Mouse (Mus musculus) liver, embryonic 15.5 days (tissue): ENCODE measurements around the gene Uvrag. TPM values are rescaled to one million over a fixed set of nuclear protein-coding genes. Genes with fewer than 3 reads are reported as not detected.

ENCODE experiments used
- ATAC-seq: fragments of 200-750 bp; cut with Nextera tagmentation; 2 replicates; pipeline ENCODE4 v1.8.0; 2017; ENCODE audit warnings: moderate number of reproducible peaks, mild to moderate bottlenecking, moderate library complexity; ENCODE audit not compliant: insufficient read depth
- H3K27ac ChIP-seq: fragments of 300-500 bp; sonication (generic); replicated peaks from 2 replicates; pipeline ENCODE4 v1.5.1; 2015; ENCODE audit warnings: mild to moderate bottlenecking, inconsistent platforms
- H3K27me3 ChIP-seq: fragments of 300-500 bp; sonication (generic); 2 replicates; pipeline ENCODE4 v1.6.1; 2015; ENCODE audit warnings: mild to moderate bottlenecking, inconsistent platforms
- H3K36me3 ChIP-seq: fragments of 300-500 bp; sonication (generic); replicated peaks from 2 replicates; pipeline ENCODE4 v1.6.1; 2015; ENCODE audit warnings: moderate library complexity, mild to moderate bottlenecking, inconsistent platforms
- H3K4me1 ChIP-seq: fragments of 300-500 bp; sonication (generic); replicated peaks from 2 replicates; pipeline ENCODE4 v1.6.1; 2015; ENCODE audit warnings: inconsistent platforms
- H3K4me2 ChIP-seq: fragments of 300-500 bp; sonication (generic); 2 replicates; pipeline ENCODE4 v1.6.1; 2015; ENCODE audit warnings: moderate library complexity, mild to moderate bottlenecking, inconsistent platforms
- H3K4me3 ChIP-seq: fragments of 300-500 bp; sonication (generic); replicated peaks from 2 replicates; pipeline ENCODE4 v1.5.1; 2015; ENCODE audit warnings: mild to moderate bottlenecking, inconsistent platforms
- H3K9ac ChIP-seq: fragments of 300-500 bp; sonication (generic); 2 replicates; pipeline ENCODE4 v1.6.1; 2015; ENCODE audit warnings: moderate library complexity, mild to moderate bottlenecking, inconsistent platforms
- H3K9me3 ChIP-seq: fragments of 300-500 bp; sonication (generic); replicated peaks from 2 replicates; pipeline ENCODE4 v1.6.1; 2016; ENCODE audit warnings: inconsistent platforms
- WGBS: fragments of 180-500 bp; shearing (Covaris S2); methylation state at CpG from one replicate; pipeline ENCODE4 v1.1.7; 2015; ENCODE audit warnings: mixed read lengths; ENCODE audit not compliant: insufficient replicate concordance; 5-methylcytosine and 5-hydroxymethylcytosine counted together
- polyA plus RNA-seq: library from polyadenylated mRNA; unstranded; fragments of >200 nt; fragmentation: Nextera tagmentation; extraction: Ambion mirVana; gene quantifications from 2 replicates; pipeline ENCODE4 v1.2.1, GENCODE M21; 2015

The Uvrag gene
- polyA plus RNA-seq, 1 experiment from 2014 or later, result 8.3 TPM

GRCm38 (mm10) chr7:99164873-99165410, 24.0 kb upstream of the Uvrag start:
- Histone ChIP-seq H3K4me1 (peaks cover 65% of the 10 kb centered on the region), H3K4me2 (no peak overlapping the region), H3K27me3 (no peaks in the 10 kb centered on the region), H3K9me3 (no peaks in the 10 kb centered on the region), H3K27ac (0 out of 2 replicates have a peak overlapping the region, but pooled peaks have one; percentile 10), H3K9ac (no peak overlapping the region), H3K4me3 (no peak overlapping the region), H3K36me3 (peaks cover 17% of the 10 kb centered on the region)
- WGBS, result 72% methylated on average over 7 of the region's 7 CpGs
- no peak for ATAC-seq

- Histone ChIP-seq H3K9ac (no peak overlapping the region), H3K27ac (no peak overlapping the region)
- 71% methylated on average over 7 of the region's 7 CpGs for WGBS
Measured at GRCm38 (mm10) chr7:99162462-99162861, 21.5 kb upstream of the Uvrag start.

GRCm38 (mm10) chr7:99161961-99162360, 21.0 kb upstream of the Uvrag start:
- no peak overlapping the region for H3K4me2 ChIP-seq
- ATAC-seq, result no peak
- H3K27me3 ChIP-seq, result no peaks in the 10 kb centered on the region
- WGBS, result 75% methylated on average over 11 of the region's 11 CpGs
- H3K4me1 ChIP-seq, result peaks cover 65% of the 10 kb centered on the region
- peaks cover 28% of the 10 kb centered on the region for H3K36me3 ChIP-seq
- no peaks in the 10 kb centered on the region for H3K9me3 ChIP-seq
- 0 out of 2 replicates have a peak overlapping the region, but pooled peaks have one; percentile 7 for H3K27ac ChIP-seq
- H3K9ac ChIP-seq, result no peak overlapping the region
- no peak overlapping the region for H3K4me3 ChIP-seq

More at GRCm38 (mm10) chr7:99162462-99162861, 21.5 kb upstream of the Uvrag start:
- H3K4me1 ChIP-seq, result peaks cover 65% of the 10 kb centered on the region
- H3K36me3 ChIP-seq, result peaks cover 23% of the 10 kb centered on the region
- H3K9me3 ChIP-seq, result no peaks in the 10 kb centered on the region
- no peaks in the 10 kb centered on the region for H3K27me3 ChIP-seq
- ATAC-seq, result no peak
- H3K4me3 ChIP-seq, result no peak overlapping the region
- no peak overlapping the region for H3K4me2 ChIP-seq

GRCm38 (mm10) chr7:99161529-99161928, 20.6 kb upstream of the Uvrag start:
- H3K9me3 ChIP-seq, result no peaks in the 10 kb centered on the region
- H3K27me3 ChIP-seq, result no peaks in the 10 kb centered on the region
- 0 out of 2 replicates have a peak overlapping the region, but pooled peaks have one; percentile 7 for H3K27ac ChIP-seq

GRCm38 (mm10) chr7:99160995-99161394, 20.1 kb upstream of the Uvrag start:
- H3K4me1 ChIP-seq, result peaks cover 68% of the 10 kb centered on the region
- no peak overlapping the region for H3K9ac ChIP-seq
- no peak overlapping the region for H3K27ac ChIP-seq
- H3K27me3 ChIP-seq, result no peaks in the 10 kb centered on the region
- no peaks in the 10 kb centered on the region for H3K9me3 ChIP-seq
- H3K36me3 ChIP-seq, result peaks cover 31% of the 10 kb centered on the region; the same call in 1 of the 2 replicates
- no peak overlapping the region for H3K4me2 ChIP-seq
- no peak overlapping the region for H3K4me3 ChIP-seq
- ATAC-seq, result no peak
- 64% methylated on average over 7 of the region's 7 CpGs for WGBS

More at GRCm38 (mm10) chr7:99161529-99161928, 20.6 kb upstream of the Uvrag start:
- Histone ChIP-seq H3K36me3 (peaks cover 31% of the 10 kb centered on the region; the same call in 1 of the 2 replicates), H3K4me1 (peaks cover 66% of the 10 kb centered on the region), H3K9ac (no peak overlapping the region), H3K4me3 (no peak overlapping the region), H3K4me2 (no peak overlapping the region)
- 46% methylated on average over 4 of the region's 4 CpGs for WGBS
- ATAC-seq, result peak; percentile 71

GRCm38 (mm10) chr7:99159446-99159845, 18.5 kb upstream of the Uvrag start:
- ATAC-seq, result no peak
- Histone ChIP-seq H3K4me2 (no peak overlapping the region), H3K4me3 (no peak overlapping the region), H3K27ac (no peak overlapping the region), H3K9ac (no peak overlapping the region), H3K36me3 (peaks cover 26% of the 10 kb centered on the region; the same call in 1 of the 2 replicates), H3K9me3 (no peaks in the 10 kb centered on the region), H3K27me3 (no peaks in the 10 kb centered on the region), H3K4me1 (peaks cover 74% of the 10 kb centered on the region)
- 68% methylated on average over 2 of the region's 2 CpGs for WGBS

- H3K9me3 ChIP-seq, result no peaks in the 10 kb centered on the region
Measured at GRCm38 (mm10) chr7:99158904-99159303, 18.0 kb upstream of the Uvrag start.

GRCm38 (mm10) chr7:99158011-99158410, 17.1 kb upstream of the Uvrag start:
- Histone ChIP-seq H3K4me1 (peaks cover 72% of the 10 kb centered on the region), H3K9me3 (no peaks in the 10 kb centered on the region), H3K4me2 (no peak overlapping the region), H3K27me3 (no peaks in the 10 kb centered on the region), H3K36me3 (0 out of 2 replicates have a peak, but pooled peaks cover 18% of the 10 kb centered on the region), H3K4me3 (no peak overlapping the region), H3K27ac (no peak overlapping the region), H3K9ac (no peak overlapping the region)
- no peak for ATAC-seq
- 65% methylated on average over 8 of the region's 8 CpGs for WGBS

More at GRCm38 (mm10) chr7:99158904-99159303, 18.0 kb upstream of the Uvrag start:
- peaks cover 21% of the 10 kb centered on the region; the same call in 1 of the 2 replicates for H3K36me3 ChIP-seq
- H3K27me3 ChIP-seq, result no peaks in the 10 kb centered on the region
- no peak for ATAC-seq
- WGBS, result 23% methylated on average over 5 of the region's 5 CpGs
- no peak overlapping the region for H3K4me2 ChIP-seq
- peaks cover 75% of the 10 kb centered on the region for H3K4me1 ChIP-seq
- no peak overlapping the region for H3K27ac ChIP-seq
- H3K4me3 ChIP-seq, result no peak overlapping the region
- no peak overlapping the region for H3K9ac ChIP-seq

- Histone ChIP-seq H3K27me3 (no peaks in the 10 kb centered on the region), H3K4me1 (peaks cover 67% of the 10 kb centered on the region), H3K9me3 (no peaks in the 10 kb centered on the region), H3K27ac (no peak overlapping the region), H3K4me2 (no peak overlapping the region), H3K9ac (no peak overlapping the region), H3K4me3 (no peak overlapping the region), H3K36me3 (0 out of 2 replicates have a peak, but pooled peaks cover 14% of the 10 kb centered on the region)
- no peak for ATAC-seq
- 67% methylated on average over 10 of the region's 10 CpGs for WGBS
Measured at GRCm38 (mm10) chr7:99156737-99157136, 15.8 kb upstream of the Uvrag start.

GRCm38 (mm10) chr7:99155311-99156289, 14.7 kb upstream of the Uvrag start:
- 0 out of 2 replicates have a peak, but pooled peaks cover 14% of the 10 kb centered on the region for H3K36me3 ChIP-seq
- peak overlapping the region; percentile 54 for H3K27ac ChIP-seq
- no peak overlapping the region for H3K4me3 ChIP-seq
- peak overlapping the region; percentile 44 for H3K4me2 ChIP-seq
- H3K9ac ChIP-seq, result no peak overlapping the region
- peaks cover 56% of the 10 kb centered on the region for H3K4me1 ChIP-seq
- ATAC-seq, result peak; percentile 53
- no peaks in the 10 kb centered on the region for H3K27me3 ChIP-seq
- 10% methylated on average over 17 of the region's 17 CpGs for WGBS
- H3K9me3 ChIP-seq, result no peaks in the 10 kb centered on the region

GRCm38 (mm10) chr7:99154648-99155151, 13.8 kb upstream of the Uvrag start:
- peak overlapping the region; percentile 23 for H3K4me2 ChIP-seq

More at GRCm38 (mm10) chr7:99154648-99155151, 13.8 kb upstream of the Uvrag start:
- peaks cover 54% of the 10 kb centered on the region for H3K4me1 ChIP-seq
- no peaks in the 10 kb centered on the region for H3K9me3 ChIP-seq
- 54% methylated on average over 8 of the region's 8 CpGs for WGBS
- no peak overlapping the region for H3K27ac ChIP-seq
- no peaks in the 10 kb centered on the region for H3K27me3 ChIP-seq
- no peak overlapping the region for H3K9ac ChIP-seq
- 0 out of 2 replicates have a peak, but pooled peaks have one; percentile 5 for ATAC-seq
- H3K36me3 ChIP-seq, result 0 out of 2 replicates have a peak, but pooled peaks cover 14% of the 10 kb centered on the region
- no peak overlapping the region for H3K4me3 ChIP-seq
